Mouse (Mus musculus) retina, adult 2 months (tissue): ENCODE results near the gene Sos2.
"Not testable (repeated sequence)": the region's sequence is repeated elsewhere in the genome, so short reads cannot be mapped to it uniquely, and the experiment has no call there.

ENCODE experiments used
- DNase-seq: peaks from one replicate; pipeline ENCODE4 v3.0.0-alpha.2; 2012; ENCODE audit warnings: low read depth, low spot score

The Sos2 gene

DNA sequence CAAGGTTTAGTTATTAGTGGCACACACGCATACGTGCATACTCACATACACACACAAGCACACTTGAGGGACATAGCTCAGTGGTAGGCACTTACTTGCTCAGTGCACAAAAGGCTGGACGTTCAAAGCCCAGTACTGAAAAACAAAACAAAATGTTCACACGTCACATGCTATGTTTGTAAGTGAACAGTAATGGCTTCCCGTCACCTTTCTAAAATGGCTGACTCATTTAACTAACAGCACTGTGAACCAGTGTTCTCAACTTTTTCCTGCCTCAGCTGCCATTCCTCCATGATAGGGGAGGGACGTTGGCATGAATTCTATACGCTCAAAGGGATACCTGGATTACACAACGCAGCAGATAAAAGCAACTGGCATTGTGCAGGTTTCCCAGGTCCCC lies 108.4 kb downstream of the Sos2 start:
- DNase-seq, result no peak

- DNase-seq, result no peak
Observed at GRCm38 (mm10) chr12:69569926-69570325, 111.7 kb downstream of the Sos2 start.

DNA sequence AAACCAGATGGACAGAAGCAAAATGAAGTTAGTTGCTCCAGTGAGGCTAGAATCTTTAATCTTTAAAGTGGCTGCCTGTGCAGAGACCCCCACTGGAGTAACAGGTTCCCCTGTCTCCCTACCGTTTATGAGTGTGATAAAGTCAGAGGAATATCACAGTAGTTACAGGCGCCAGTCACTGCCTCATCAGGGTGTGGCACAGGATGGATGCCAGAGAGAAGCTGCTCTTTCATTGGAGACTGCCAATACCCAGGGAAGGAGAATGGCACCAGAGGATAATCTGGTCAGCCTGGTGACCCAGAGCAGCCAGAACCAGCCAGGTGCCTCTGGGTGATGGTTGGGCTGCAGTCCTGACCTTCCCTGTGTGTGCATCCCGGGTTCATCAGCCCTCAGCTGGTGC lies 113.4 kb downstream of the Sos2 start:
- DNase-seq, result no peak

DNA sequence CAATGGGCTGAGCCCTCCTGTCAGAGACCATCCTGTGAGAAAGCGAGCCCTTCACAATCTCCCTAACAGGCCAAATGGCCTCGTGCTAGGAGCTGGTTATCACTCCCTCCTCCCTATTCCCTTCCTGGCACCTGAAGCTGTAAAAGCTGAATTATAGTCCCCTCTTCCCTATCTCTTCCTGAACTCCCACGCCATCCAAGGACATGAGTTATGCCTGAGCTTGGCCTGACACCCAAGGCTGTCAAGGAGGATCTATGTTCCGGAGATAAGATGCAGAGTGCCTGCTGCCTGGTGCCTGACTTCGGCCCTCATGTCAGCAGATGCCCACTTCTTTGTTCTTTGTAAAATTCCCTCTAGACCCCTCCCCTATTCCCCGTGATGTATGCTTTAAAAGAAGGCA lies 120.6 kb downstream of the Sos2 start:
- DNase-seq, result not testable (repeated sequence)

- no peak for DNase-seq
Observed at GRCm38 (mm10) chr12:69556221-69556861, 125.3 kb downstream of the Sos2 start.

DNA sequence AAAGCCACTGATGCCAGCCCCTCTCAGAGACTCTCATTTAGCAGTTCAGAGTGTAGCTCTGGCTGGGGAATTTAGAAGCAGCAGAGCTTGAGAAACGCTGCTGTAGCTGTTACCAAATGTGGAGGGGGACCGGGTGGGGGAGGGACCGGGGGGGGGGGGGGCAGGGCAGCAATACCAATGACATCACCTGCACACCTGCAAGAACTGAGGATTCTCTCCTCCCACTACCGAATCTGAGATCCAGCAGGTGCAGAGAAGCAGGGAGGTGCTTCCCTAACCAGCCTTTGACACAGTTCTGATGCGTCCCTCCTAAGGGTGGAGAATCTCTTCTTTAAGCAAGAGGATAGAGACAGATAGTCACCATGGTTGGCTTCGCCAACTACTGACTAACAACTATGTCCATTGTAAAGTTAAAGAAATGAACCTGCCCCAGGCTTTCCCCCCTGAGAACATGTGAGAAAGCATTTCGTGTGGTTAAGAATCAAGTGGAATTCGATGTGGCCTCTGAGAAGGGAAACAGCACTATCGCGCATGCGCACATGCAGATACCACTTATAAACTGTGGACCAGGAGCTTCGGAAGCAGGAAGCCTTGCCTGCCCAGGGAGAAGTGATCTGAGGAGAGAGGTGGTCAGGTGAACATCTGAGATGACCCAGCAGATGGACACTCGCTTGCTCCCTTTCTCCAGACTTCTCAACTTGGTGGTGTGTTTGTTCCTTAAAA lies 136.0 kb downstream of the Sos2 start:
- DNase-seq, result no peak

DNA sequence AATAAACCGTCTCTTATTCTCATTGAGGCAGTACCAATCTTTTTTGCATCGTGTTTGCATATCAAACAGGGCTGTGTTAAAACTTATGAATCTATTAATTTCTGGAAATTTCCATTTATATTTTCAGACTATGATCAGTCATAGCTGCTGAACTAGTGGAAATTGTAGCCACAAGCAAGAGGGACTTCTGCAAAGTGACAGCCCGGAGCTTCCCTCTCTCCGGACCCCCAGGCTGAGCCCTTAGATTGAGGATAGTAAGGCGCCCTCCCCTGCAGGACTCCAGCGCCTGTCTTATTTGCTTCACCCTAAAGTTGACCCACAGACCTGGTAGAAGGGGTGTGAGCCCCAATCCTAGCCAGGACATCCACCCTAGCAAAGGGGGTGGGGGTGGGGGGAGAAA lies 136.7 kb downstream of the Sos2 start:
- DNase-seq, result no peak

GRCm38 (mm10) chr12:69544562-69544961 lies 137.1 kb downstream of the Sos2 start:
- DNase-seq, result no peak

DNA sequence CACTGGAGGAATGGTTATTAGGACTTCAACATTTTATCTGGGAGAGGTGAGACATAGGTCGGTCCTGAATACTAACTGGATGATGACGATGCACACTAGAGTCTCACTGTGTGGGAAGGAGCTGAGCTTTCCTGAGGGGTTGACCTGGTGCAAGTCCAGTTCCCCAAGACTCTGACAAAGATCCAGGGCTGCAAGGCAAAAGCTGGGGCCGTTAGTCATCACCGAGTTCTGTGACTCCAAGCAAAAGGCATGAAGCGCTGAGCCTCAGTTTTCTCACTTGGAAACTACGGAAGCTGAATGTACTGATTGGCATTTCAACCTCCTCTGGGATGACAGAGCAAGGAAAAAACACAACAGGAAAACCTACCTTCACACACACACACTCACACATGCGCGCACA lies 139.3 kb downstream of the Sos2 start:
- no peak for DNase-seq

DNA sequence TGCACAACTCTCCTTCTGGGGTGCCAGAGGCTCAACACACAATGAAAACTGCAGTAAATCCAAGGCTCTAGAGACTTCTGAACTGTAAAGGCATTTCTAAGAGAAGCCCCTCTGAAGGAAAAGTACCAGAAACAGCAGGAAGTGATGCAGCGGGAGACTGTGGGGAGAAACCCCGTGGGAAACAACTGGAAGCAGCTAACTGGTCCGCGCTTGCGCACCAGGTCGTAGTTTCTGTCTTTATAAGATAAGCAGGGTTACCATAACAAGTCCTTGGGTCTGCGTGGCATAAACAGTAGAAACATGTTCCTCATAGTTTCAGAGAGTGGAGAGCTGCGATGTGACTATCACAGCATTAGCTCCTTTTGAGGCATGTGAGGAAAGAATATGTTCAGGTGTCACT lies 140.0 kb downstream of the Sos2 start:
- DNase-seq, result no peak

DNA sequence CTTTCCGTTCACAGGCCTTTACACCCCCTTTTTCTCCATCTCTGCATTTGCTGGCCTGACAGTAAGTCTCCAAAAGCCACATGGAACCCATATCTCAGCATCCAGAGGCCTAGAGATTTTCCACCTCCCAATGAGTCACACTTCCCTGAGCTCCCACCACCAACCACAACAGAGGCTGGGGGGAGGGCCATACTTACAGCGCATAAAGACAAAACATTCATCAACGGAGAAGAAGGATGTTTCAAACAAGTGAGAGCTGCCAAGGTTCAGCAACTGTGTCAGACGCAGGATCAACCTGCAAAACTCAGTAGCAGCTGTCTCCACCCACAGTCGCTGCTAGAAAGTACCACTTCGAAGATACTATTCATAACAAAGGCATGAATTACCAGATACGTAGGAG lies 142.3 kb downstream of the Sos2 start:
- DNase-seq, result no peak

DNA sequence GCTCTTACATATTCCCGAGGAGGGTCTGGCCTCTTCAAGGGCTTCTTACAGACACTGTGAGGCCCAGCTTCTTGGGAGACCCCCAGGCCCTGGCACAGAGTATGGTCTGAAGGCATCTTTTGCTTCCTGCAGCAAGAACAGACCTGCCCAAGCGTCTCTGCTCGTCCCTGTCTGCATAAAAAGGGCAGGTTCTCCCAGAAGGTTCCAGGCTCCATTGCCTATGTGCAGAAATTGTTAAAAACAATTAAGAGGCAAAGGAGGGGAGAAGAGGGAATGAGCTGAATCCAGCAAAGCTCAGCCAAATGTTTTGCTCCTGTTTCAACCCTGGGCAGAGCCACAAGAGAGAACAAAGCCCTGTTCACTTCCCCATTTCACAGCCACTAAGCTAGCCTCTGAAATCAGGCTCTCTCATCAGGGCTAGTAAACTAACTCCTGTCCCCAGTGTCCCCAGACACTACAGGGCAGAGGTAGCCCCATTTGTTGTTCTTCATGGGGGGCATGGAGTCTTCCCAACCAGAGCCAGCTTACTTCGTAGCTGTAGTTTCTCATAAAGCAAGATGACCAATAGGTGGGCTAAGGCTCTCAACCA lies 143.2 kb downstream of the Sos2 start:
- DNase-seq, result no peak

DNA sequence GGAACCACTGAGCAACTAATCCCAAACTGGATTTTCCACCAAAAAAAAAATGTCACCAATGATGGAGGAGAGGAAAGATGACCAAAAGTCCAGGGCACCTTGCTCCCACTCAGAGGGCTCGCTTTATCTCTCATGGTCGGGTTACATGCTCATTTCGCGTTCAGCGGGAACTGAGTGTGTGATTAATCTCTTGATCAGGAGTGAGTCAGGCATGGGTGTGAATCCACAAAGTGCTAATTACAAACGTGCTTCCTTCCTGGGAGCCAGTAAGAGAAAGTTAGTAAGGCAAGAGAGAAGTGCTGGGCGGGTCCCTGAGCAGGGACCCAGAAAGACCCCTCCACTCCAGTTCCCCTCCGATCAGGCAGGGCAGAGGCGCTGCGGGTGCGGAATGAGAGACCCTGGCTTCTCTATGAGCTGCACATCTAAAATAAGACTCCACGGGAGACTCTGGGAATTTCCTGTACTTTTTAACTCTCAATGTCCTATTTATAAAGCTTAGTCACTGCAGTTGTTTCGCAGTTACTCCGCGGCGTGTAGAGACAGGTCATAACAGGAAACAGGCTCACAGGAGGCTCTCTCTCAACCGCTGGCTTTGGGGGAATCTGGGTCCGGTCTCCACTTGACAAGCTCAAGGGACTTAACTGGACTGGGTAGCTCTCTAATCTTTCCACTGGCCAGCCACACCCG lies 143.8 kb downstream of the Sos2 start:
- no peak for DNase-seq

DNA sequence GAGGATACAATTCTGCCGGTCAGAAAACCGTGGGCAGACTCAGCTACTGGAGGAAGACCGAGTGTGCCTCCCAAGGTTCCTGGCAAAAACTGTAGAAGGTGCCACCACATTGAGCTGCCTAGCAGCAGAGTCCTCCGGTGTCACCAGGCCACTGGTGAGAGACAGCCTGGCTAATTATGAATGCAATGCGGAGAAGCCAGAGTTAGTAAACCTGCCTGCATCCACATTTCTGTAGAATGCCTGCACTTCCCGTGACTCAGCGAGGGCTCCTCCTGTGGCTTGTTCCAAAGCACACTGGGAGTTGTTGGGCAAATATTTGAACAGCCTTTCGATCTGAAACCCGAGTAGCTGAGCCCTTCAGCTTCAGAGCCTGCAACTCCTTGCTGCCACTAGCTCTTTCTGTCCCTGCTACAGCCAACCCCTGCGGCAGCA lies 144.4 kb downstream of the Sos2 start:
- DNase-seq, result no peak

DNA sequence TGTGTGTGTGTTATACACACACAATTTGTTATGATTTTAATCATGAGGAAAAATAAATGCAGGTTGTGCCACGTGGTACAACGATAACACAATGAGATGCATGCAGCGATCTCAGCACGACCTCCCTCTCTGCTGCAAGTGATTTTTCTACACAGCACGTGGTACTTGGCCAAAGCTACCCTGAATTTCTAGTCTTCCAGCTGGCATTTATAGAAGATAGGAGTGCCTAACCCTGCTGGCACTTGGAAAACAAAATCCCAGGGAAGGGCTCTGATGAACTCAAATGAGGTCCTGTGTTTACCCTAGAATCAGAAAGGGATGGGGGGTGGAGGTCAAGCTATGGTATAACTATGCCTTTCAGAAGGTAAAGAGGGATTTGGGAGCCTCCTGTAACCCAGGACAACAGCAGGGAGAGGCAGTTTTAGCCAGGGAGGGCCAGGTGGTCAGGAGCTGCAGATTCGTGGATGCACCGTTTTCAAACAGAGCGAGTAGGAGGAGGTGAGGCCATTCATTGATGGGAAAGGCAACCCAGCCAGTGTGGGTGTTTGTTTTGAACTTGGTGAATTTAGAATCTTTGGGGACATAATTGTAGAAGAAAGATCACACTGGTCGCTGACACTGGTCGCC lies 144.9 kb downstream of the Sos2 start:
- no peak for DNase-seq
